Comparison of ENCODE assay signal across 10 mouse cellular contexts in genomic region chr3:100163556-100163955, GRCm38 (mm10). TPM values are rescaled to one million over a fixed set of nuclear protein-coding genes. Genes with fewer than 3 reads are reported as not detected.
A peak's percentile ranks its signal among the peaks of the same experiment; 100 is the strongest.
DNase-seq lines count a peak whose midpoint lies in the region; ATAC-seq and TF ChIP-seq lines count a peak whose summit lies in the region.
"Had no signal": no experiment of that assay in that cellular context is flagged by ENCODE, and none has a peak within 500 bp of the region (broad histone marks: within the 10 kb centered on the region; RNA-seq: fewer than 3 reads in every experiment).

No protein-coding gene starts in this region.

- no peak overlapping the region for H3K27ac ChIP-seq in hindbrain, embryonic 14.5 days
- no peak overlapping the region for H3K27ac ChIP-seq in hindbrain, embryonic 12.5 days
- no peak overlapping the region for H3K27ac ChIP-seq in forebrain, postnatal 0 days (ENCODE audit: low read depth, low read length)
- no peak overlapping the region for H3K27ac ChIP-seq in midbrain, embryonic 14.5 days (replicated peaks; ENCODE audit: low read depth, low read length)

- peak; percentile 15 for DNase-seq in adrenal gland, postnatal 10 days
- no peak for DNase-seq in adrenal gland, postnatal 25 days
- DNase-seq in hindbrain, embryonic 14.5 days (ENCODE audit: low spot score) = no peak
- no peak for DNase-seq in forebrain, postnatal 0 days
- DNase-seq in midbrain, embryonic 14.5 days = no peak
- DNase-seq in lung, postnatal 14 days = no peak
- no peak for DNase-seq in right cerebral cortex, postnatal 10 days (ENCODE audit: low spot score in 2 of 2)
- DNase-seq: kidney, adult 11 months; lung, postnatal 4 days had no signal

- no peaks in the 10 kb centered on the region for H3K27me3 ChIP-seq in hindbrain, embryonic 14.5 days (ENCODE audit: control insufficient read depth, insufficient read depth, low read length)
- no peaks in the 10 kb centered on the region for H3K27me3 ChIP-seq in hindbrain, embryonic 12.5 days
- H3K27me3 ChIP-seq in forebrain, postnatal 0 days (ENCODE audit: insufficient read depth, low read length) = no peaks in the 10 kb centered on the region
- H3K27me3 ChIP-seq in midbrain, embryonic 14.5 days (ENCODE audit: control insufficient read depth, insufficient read depth, low read length) = no peaks in the 10 kb centered on the region

- ATAC-seq in hindbrain, embryonic 14.5 days (ENCODE audit: low FRiP score) = no peak
- no peak for ATAC-seq in hindbrain, embryonic 12.5 days (ENCODE audit: low FRiP score)
- no peak for ATAC-seq in forebrain, postnatal 0 days
- no peak for ATAC-seq in midbrain, embryonic 14.5 days (ENCODE audit: low FRiP score, low TSS enrichment)

- no peak for TF ChIP-seq CTCF in forebrain, postnatal 0 days (IDR thresholded peaks at IDR 0.05; ENCODE audit: low read depth)

- WGBS in hindbrain, embryonic 14.5 days = 77% methylated on average over 2 of the region's 2 CpGs
- WGBS in hindbrain, embryonic 12.5 days = 90% methylated on average over 2 of the region's 2 CpGs
- WGBS in forebrain, postnatal 0 days = 78% methylated on average over 2 of the region's 2 CpGs
- 88% methylated on average over 2 of the region's 2 CpGs for WGBS in midbrain, embryonic 14.5 days

- H3K9me3 ChIP-seq in hindbrain, embryonic 14.5 days (ENCODE audit: control insufficient read depth, low read length) = no peaks in the 10 kb centered on the region
- H3K9me3 ChIP-seq in hindbrain, embryonic 12.5 days (replicated peaks) = no peaks in the 10 kb centered on the region
- no peaks in the 10 kb centered on the region for H3K9me3 ChIP-seq in forebrain, postnatal 0 days (ENCODE audit: low read length)
- H3K9me3 ChIP-seq in midbrain, embryonic 14.5 days (ENCODE audit: control insufficient read depth, low read length) = no peaks in the 10 kb centered on the region

- peak overlapping the region; percentile 82; the same call in 1 of the 2 replicates for H3K4me3 ChIP-seq in hindbrain, embryonic 14.5 days (replicated peaks; ENCODE audit: low read length)
- no peak overlapping the region for H3K4me3 ChIP-seq in hindbrain, embryonic 12.5 days
- no peak overlapping the region for H3K4me3 ChIP-seq in forebrain, postnatal 0 days (ENCODE audit: low read depth, low read length)
- 0 out of 2 replicates have a peak overlapping the region, but pooled peaks have one; percentile 86 for H3K4me3 ChIP-seq in midbrain, embryonic 14.5 days (replicated peaks; ENCODE audit: low read depth, low read length)

- H3K9ac ChIP-seq in hindbrain, embryonic 14.5 days = no peak overlapping the region
- no peak overlapping the region for H3K9ac ChIP-seq in hindbrain, embryonic 12.5 days
- H3K9ac ChIP-seq in forebrain, postnatal 0 days = no peak overlapping the region
- H3K9ac ChIP-seq in midbrain, embryonic 14.5 days (replicated peaks; ENCODE audit: low read length) = no peak overlapping the region; the same call in 1 of the 2 replicates

- no peak overlapping the region; the same call in 1 of the 2 replicates for H3K4me2 ChIP-seq in hindbrain, embryonic 14.5 days (replicated peaks)
- no peak overlapping the region for H3K4me2 ChIP-seq in hindbrain, embryonic 12.5 days (replicated peaks)
- H3K4me2 ChIP-seq in forebrain, postnatal 0 days (ENCODE audit: low read depth) = peak overlapping the region; percentile 68; the same call in 1 of the 2 replicates
- peak overlapping the region; percentile 83 for H3K4me2 ChIP-seq in midbrain, embryonic 14.5 days (ENCODE audit: low read length)

- H3K4me1 ChIP-seq in hindbrain, embryonic 14.5 days (replicated peaks; ENCODE audit: control insufficient read depth, insufficient read depth, low read length) = peaks cover 16% of the 10 kb centered on the region
- H3K4me1 ChIP-seq in hindbrain, embryonic 12.5 days = peaks cover 19% of the 10 kb centered on the region
- peaks cover 9% of the 10 kb centered on the region; the same call in 1 of the 2 replicates for H3K4me1 ChIP-seq in forebrain, postnatal 0 days (ENCODE audit: insufficient read depth)
- peaks cover 14% of the 10 kb centered on the region; the same call in 1 of the 2 replicates for H3K4me1 ChIP-seq in midbrain, embryonic 14.5 days (ENCODE audit: control insufficient read depth, insufficient read depth, low read length)

- peaks cover 24% of the 10 kb centered on the region for H3K36me3 ChIP-seq in hindbrain, embryonic 14.5 days (replicated peaks; ENCODE audit: control insufficient read depth, insufficient read depth)
- peaks cover 18% of the 10 kb centered on the region for H3K36me3 ChIP-seq in hindbrain, embryonic 12.5 days
- peaks cover 13% of the 10 kb centered on the region for H3K36me3 ChIP-seq in forebrain, postnatal 0 days (ENCODE audit: insufficient read depth)
- peaks cover 29% of the 10 kb centered on the region for H3K36me3 ChIP-seq in midbrain, embryonic 14.5 days (ENCODE audit: control insufficient read depth, insufficient read depth, low read length)

RNA-seq across cellular contexts. Expression of gene Wdr3, which starts 1.3 kb away (rescaled TPM):
- 10 to 100 TPM; 24.9 to 25.5 TPM for total RNA-seq in adrenal gland, postnatal 10 days (2021)
- total RNA-seq in adrenal gland, postnatal 25 days (2021) = 30.9 and 31.3 TPM in 2 replicates
- 30.6 and 36.4 TPM in 2 replicates for polyA plus RNA-seq in hindbrain, embryonic 14.5 days (2014; fragmentation: Nextera tagmentation; extraction: Ambion mirVana)
- polyA plus RNA-seq in hindbrain, embryonic 12.5 days (2016; fragmentation: Nextera tagmentation; extraction: Ambion mirVana) = 45.1 and 45.7 TPM in 2 replicates
- 20.5 and 22.5 TPM in 2 replicates for total RNA-seq in forebrain, postnatal 0 days (2014; rRNA removed)
- polyA plus RNA-seq in forebrain, postnatal 0 days (2015; fragmentation: Nextera tagmentation; extraction: Ambion mirVana) = 18.1 and 23.3 TPM in 2 replicates
- polyA plus RNA-seq in midbrain, embryonic 14.5 days (2014; fragmentation: Nextera tagmentation; extraction: Ambion mirVana) = 29.0 and 37.2 TPM in 2 replicates

RNA-seq across cellular contexts. Expression of gene Gdap2, which starts 1.4 kb away (rescaled TPM):
- total RNA-seq in adrenal gland, postnatal 10 days (2021) = 10 to 100 TPM; 15.6 to 17.0 TPM
- total RNA-seq in adrenal gland, postnatal 25 days (2021) = 15.2 and 17.1 TPM in 2 replicates
- polyA plus RNA-seq in hindbrain, embryonic 14.5 days (2014; fragmentation: Nextera tagmentation; extraction: Ambion mirVana) = 38.2 and 41.8 TPM in 2 replicates
- polyA plus RNA-seq in hindbrain, embryonic 12.5 days (2016; fragmentation: Nextera tagmentation; extraction: Ambion mirVana) = 37.6 and 42.1 TPM in 2 replicates
- total RNA-seq in forebrain, postnatal 0 days (2014; rRNA removed) = 27.5 and 27.8 TPM in 2 replicates
- polyA plus RNA-seq in forebrain, postnatal 0 days (2015; fragmentation: Nextera tagmentation; extraction: Ambion mirVana) = 29.9 and 33.2 TPM in 2 replicates
- 43.1 and 44.9 TPM in 2 replicates for polyA plus RNA-seq in midbrain, embryonic 14.5 days (2014; fragmentation: Nextera tagmentation; extraction: Ambion mirVana)

Comparison
In these comparisons a context has a peak if more than half of its experiments do, and no peak if none do; other contexts are left out.
1. H3K4me3 ChIP-seq: peak in hindbrain, embryonic 14.5 days (single experiment) and midbrain, embryonic 14.5 days (single experiment); none in hindbrain, embryonic 12.5 days (single experiment) and forebrain, postnatal 0 days (single experiment).
2. H3K4me2 ChIP-seq: peak in forebrain, postnatal 0 days (single experiment) and midbrain, embryonic 14.5 days (single experiment); none in hindbrain, embryonic 14.5 days (single experiment) and hindbrain, embryonic 12.5 days (single experiment).